ENCODE assay signal across 27 mouse cellular contexts in the genomic region with DNA sequence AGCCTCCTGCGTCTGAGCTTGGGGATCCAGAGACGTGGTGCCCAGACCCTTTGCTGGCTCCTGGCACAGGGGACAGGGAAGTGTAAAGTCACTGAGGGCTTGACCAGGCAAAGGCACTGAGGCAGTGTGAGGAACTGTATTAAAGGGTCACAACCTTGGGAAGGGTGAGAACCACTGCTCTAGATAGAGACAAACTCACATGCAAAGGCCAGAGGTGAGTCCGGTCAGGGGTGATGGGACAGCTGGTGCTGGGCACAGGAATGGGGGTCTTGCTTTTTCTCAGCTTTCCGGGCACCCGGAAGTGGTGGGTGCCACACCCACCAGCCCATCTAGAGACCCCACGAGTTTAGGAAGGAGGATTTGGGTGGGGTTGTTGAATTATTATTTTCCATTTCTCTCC. TPM values are rescaled to one million over a fixed set of nuclear protein-coding genes. Genes with fewer than 3 reads are reported as not detected.
DNase-seq lines count a peak whose midpoint lies in the region; ATAC-seq and TF ChIP-seq lines count a peak whose summit lies in the region.
"Had no signal": no experiment of that assay in that cellular context is flagged by ENCODE, and none has a peak within 500 bp of the region (broad histone marks: within the 10 kb centered on the region; RNA-seq: fewer than 3 reads in every experiment).

No protein-coding gene starts in this region.

- no peak for DNase-seq in gastrocnemius, adult 2 months
- no peak for DNase-seq in gastrocnemius, adult 18-20 months (ENCODE audit: low spot score)
- DNase-seq in kidney, postnatal 14 days, result no peak
- DNase-seq in lung, postnatal 10 days, result no peak
- DNase-seq: adrenal gland, postnatal 10 days; B cell, adult 2 months; liver; right cerebral cortex, postnatal 25 days; thymus, adult 2 months had no signal

- TF ChIP-seq CTCF in gastrocnemius, adult 2 months (IDR thresholded peaks at IDR 0.05), result no peak
- no peak for TF ChIP-seq CTCF in ES-Bruce4 (IDR thresholded peaks at IDR 0.05; ENCODE audit: low read depth, low read length)

- H3K27me3 ChIP-seq in kidney, embryonic 15.5 days, result no peaks in the 10 kb centered on the region
- H3K27me3 ChIP-seq in ES-Bruce4 (ENCODE audit: control insufficient read depth, insufficient read depth, low read length, poor library complexity, severe bottlenecking), result no peaks in the 10 kb centered on the region
- H3K27me3 ChIP-seq in embryonic facial prominence, embryonic 13.5 days, result no peaks in the 10 kb centered on the region

- H3K9me3 ChIP-seq in kidney, embryonic 15.5 days (replicated peaks), result no peaks in the 10 kb centered on the region
- no peaks in the 10 kb centered on the region for H3K9me3 ChIP-seq in ES-Bruce4 (replicated peaks; ENCODE audit: control insufficient read depth, insufficient read depth, low read length, poor library complexity, severe bottlenecking)
- H3K9me3 ChIP-seq in embryonic facial prominence, embryonic 13.5 days, result no peaks in the 10 kb centered on the region
- H3K9me3 ChIP-seq: megakaryocyte, embryonic 14.5 days had no signal

- 59% methylated on average over 6 of the region's 6 CpGs for WGBS in kidney, embryonic 15.5 days
- 66% methylated on average over 6 of the region's 6 CpGs for WGBS in embryonic facial prominence, embryonic 13.5 days

- H3K4me2 ChIP-seq in kidney, embryonic 15.5 days, result no peak overlapping the region
- no peak overlapping the region for H3K4me2 ChIP-seq in embryonic facial prominence, embryonic 13.5 days

- H3K4me3 ChIP-seq in gastrocnemius, adult 2 months, result 0 out of 2 replicates have a peak overlapping the region, but pooled peaks have one; percentile 9
- H3K4me3 ChIP-seq in kidney, embryonic 15.5 days (replicated peaks), result no peak overlapping the region
- no peak overlapping the region for H3K4me3 ChIP-seq in ES-Bruce4 (ENCODE audit: low read depth, low read length)
- H3K4me3 ChIP-seq in embryonic facial prominence, embryonic 13.5 days, result no peak overlapping the region
- H3K4me3 ChIP-seq: erythroblast, embryonic 14.5 days; megakaryocyte, embryonic 14.5 days had no signal

- peak overlapping the region; percentile 79 for H3K27ac ChIP-seq in gastrocnemius, adult 2 months
- H3K27ac ChIP-seq in kidney, embryonic 15.5 days, result 0 out of 2 replicates have a peak overlapping the region, but pooled peaks have one; percentile 45
- H3K27ac ChIP-seq in ES-Bruce4 (ENCODE audit: insufficient read depth, low read length), result peak overlapping the region; percentile 23; the same call in 1 of the 2 replicates
- peak overlapping the region; percentile 16; the same call in 1 of the 2 replicates for H3K27ac ChIP-seq in embryonic facial prominence, embryonic 13.5 days

- no peak for TF ChIP-seq POLR2A in ES-Bruce4 (IDR thresholded peaks at IDR 0.05; ENCODE audit: insufficient read depth, low read length)

- ATAC-seq in kidney, embryonic 15.5 days (replicated peaks; ENCODE audit: low FRiP score), result no peak
- no peak for ATAC-seq in embryonic facial prominence, embryonic 13.5 days (ENCODE audit: insufficient number of reproducible peaks, insufficient read depth, low FRiP score, low TSS enrichment, low read depth)
- ATAC-seq: forebrain, embryonic 16.5 days; hindbrain, embryonic 16.5 days; intestine, embryonic 16.5 days had no signal

- no peak for TF ChIP-seq EP300 in ES-Bruce4 (IDR thresholded peaks at IDR 0.05; ENCODE audit: insufficient read depth, low read depth, low read length)

- no peaks in the 10 kb centered on the region for H3K36me3 ChIP-seq in kidney, embryonic 15.5 days
- no peaks in the 10 kb centered on the region for H3K36me3 ChIP-seq in ES-Bruce4 (ENCODE audit: control insufficient read depth, insufficient read depth, low read length, poor library complexity, severe bottlenecking)
- H3K36me3 ChIP-seq in embryonic facial prominence, embryonic 13.5 days, result no peaks in the 10 kb centered on the region

- intact Hi-C loops in gastrocnemius, adult 2 months (cut with DNase I), result no loop called here

- peaks cover 72% of the 10 kb centered on the region for H3K4me1 ChIP-seq in kidney, embryonic 15.5 days
- H3K4me1 ChIP-seq in ES-Bruce4 (ENCODE audit: control insufficient read depth, insufficient read depth, low read length), result peaks cover 33% of the 10 kb centered on the region
- peaks cover 72% of the 10 kb centered on the region for H3K4me1 ChIP-seq in embryonic facial prominence, embryonic 13.5 days

- H3K9ac ChIP-seq in kidney, embryonic 15.5 days, result no peak overlapping the region
- H3K9ac ChIP-seq in ES-Bruce4 (ENCODE audit: low read depth, poor library complexity, severe bottlenecking), result no peak overlapping the region
- H3K9ac ChIP-seq in embryonic facial prominence, embryonic 13.5 days, result no peak overlapping the region

RNA-seq across cellular contexts. Expression of a gene that starts 9.6 kb away (rescaled TPM):
- total RNA-seq in gastrocnemius, adult 2 months (2021), result not detected
- total RNA-seq in gastrocnemius, adult 18-20 months (2021), result not detected
- polyA plus RNA-seq in kidney, embryonic 15.5 days (2015; fragmentation: Nextera tagmentation; extraction: Ambion mirVana), result not detected in 2 replicates
- polyA plus RNA-seq in ES-Bruce4 (2011; ENCODE audit: insufficient read depth, insufficient read length, low read depth, missing spikeins), result 0.21 TPM in 1 of 2 replicates, not detected in the other
- polyA plus RNA-seq in embryonic facial prominence, embryonic 13.5 days (2015; fragmentation: Nextera tagmentation; extraction: Ambion mirVana), result not detected in 2 replicates
- total RNA-seq: adrenal gland, postnatal 10 days; gastrocnemius, adult 8-10 months; granulocyte monocyte progenitor cell, adult 5-6 weeks; heart, postnatal 25 days; layer of hippocampus, adult 18-20 months; layer of hippocampus, postnatal 25 days; left cerebral cortex, postnatal 25 days; midbrain, postnatal 0 days had no signal
- polyA plus RNA-seq: forebrain, embryonic 16.5 days; hindbrain, embryonic 16.5 days; intestine, embryonic 16.5 days; kidney, postnatal 0 days; midbrain, postnatal 0 days; stomach, embryonic 16.5 days; thymus, adult 2 months had no signal

RNA-seq across cellular contexts. Expression of a gene that starts 29.3 kb away (rescaled TPM):
- 10 to 100 TPM; 58.2 to 75.6 TPM for total RNA-seq in gastrocnemius, adult 2 months (2021)
- 10 to 100 TPM; 57.6 to 64.8 TPM for total RNA-seq in gastrocnemius, adult 18-20 months (2021)
- 80.5 and 85.0 TPM in 2 replicates for polyA plus RNA-seq in kidney, embryonic 15.5 days (2015; fragmentation: Nextera tagmentation; extraction: Ambion mirVana)
- polyA plus RNA-seq in ES-Bruce4 (2011; ENCODE audit: insufficient read depth, insufficient read length, low read depth, missing spikeins), result 30.9 and 32.3 TPM in 2 replicates
- polyA plus RNA-seq in embryonic facial prominence, embryonic 13.5 days (2015; fragmentation: Nextera tagmentation; extraction: Ambion mirVana), result 29.5 and 29.6 TPM in 2 replicates

RNA-seq across cellular contexts. Expression of a gene that starts 60.0 kb away (rescaled TPM):
- total RNA-seq in gastrocnemius, adult 2 months (2021), result not detected
- not detected for total RNA-seq in gastrocnemius, adult 18-20 months (2021)
- polyA plus RNA-seq in kidney, embryonic 15.5 days (2015; fragmentation: Nextera tagmentation; extraction: Ambion mirVana), result not detected in 2 replicates
- not detected in 2 replicates for polyA plus RNA-seq in ES-Bruce4 (2011; ENCODE audit: insufficient read depth, insufficient read length, low read depth, missing spikeins)
- not detected in 2 replicates for polyA plus RNA-seq in embryonic facial prominence, embryonic 13.5 days (2015; fragmentation: Nextera tagmentation; extraction: Ambion mirVana)
- total RNA-seq: adrenal gland, postnatal 10 days; gastrocnemius, adult 8-10 months; granulocyte monocyte progenitor cell, adult 5-6 weeks; heart, postnatal 25 days; layer of hippocampus, adult 18-20 months; layer of hippocampus, postnatal 25 days; left cerebral cortex, postnatal 25 days; midbrain, postnatal 0 days had no signal
- polyA plus RNA-seq: erythroblast, embryonic 14.5 days; forebrain, embryonic 16.5 days; hindbrain, embryonic 16.5 days; intestine, embryonic 16.5 days; kidney, postnatal 0 days; liver, embryonic 16.5 days; midbrain, postnatal 0 days; stomach, embryonic 16.5 days had no signal

Comparison
In these comparisons a context has a peak if more than half of its experiments do, and no peak if none do; other contexts are left out.
1. H3K27ac ChIP-seq: peak in every context shown above with its lines; median percentile 79 in gastrocnemius, adult 2 months; 45 in kidney, embryonic 15.5 days; 23 in ES-Bruce4; 16 in embryonic facial prominence, embryonic 13.5 days.